Mouse (Mus musculus) heart, adult 2 months (tissue): ENCODE measurements at regions not wholly inside any gene's neighbourhood (a gene's known extent, or its start where the extent isn't known, plus 50 kb on each side); places are given as distances from the start of the nearest gene placed in this dataset.

ENCODE experiments used
- DNase-seq, 2 experiments: peaks; one replicate each; pipeline ENCODE4 v3.0.0; 2021
- H3K27ac ChIP-seq: fragments of 200-600 bp; 2 replicates; pipeline ENCODE4 v1.8.1; 2022
- H3K27me3 ChIP-seq: fragments of 200-500 bp; 2 replicates; pipeline ENCODE4 v1.6.1; 2012; ENCODE audit warnings: mild to moderate bottlenecking, low read length, inconsistent platforms, mixed read lengths; ENCODE audit not compliant: control insufficient read depth, insufficient read depth
- H3K36me3 ChIP-seq: fragments of 200-500 bp; 2 replicates; pipeline ENCODE4 v1.6.1; 2012; ENCODE audit warnings: low read length, inconsistent platforms; ENCODE audit not compliant: control insufficient read depth, insufficient read depth
- H3K4me1 ChIP-seq: fragments of 200-500 bp; 2 replicates; pipeline ENCODE4 v1.6.1; 2011; ENCODE audit warnings: low read length; ENCODE audit not compliant: control insufficient read depth, insufficient read depth
- H3K4me3 ChIP-seq: fragments of 200-600 bp; 2 replicates; pipeline ENCODE4 v1.8.1; 2022
- H3K79me2 ChIP-seq: fragments of 200-500 bp; replicated peaks from 2 replicates; pipeline ENCODE4 v1.6.1; 2012; ENCODE audit warnings: mild to moderate bottlenecking, inconsistent platforms, low read length, moderate library complexity, mixed read lengths; ENCODE audit not compliant: control insufficient read depth, insufficient read depth
- H3K9ac ChIP-seq: fragments of 200-500 bp; 2 replicates; pipeline ENCODE4 v1.6.1; 2012; ENCODE audit warnings: low read depth, mild to moderate bottlenecking, control low read depth, inconsistent platforms, low read length, mixed read lengths
- CTCF ChIP-seq: fragments of 200-600 bp; IDR thresholded peaks from 2 replicates; pipeline ENCODE4 v1.8.1; 2022; ENCODE audit warnings: antibody characterized with exemption, mild to moderate bottlenecking, moderate library complexity
- EP300 ChIP-seq: fragments of 200-500 bp; IDR thresholded peaks from 2 replicates; pipeline ENCODE4 v1.6.1; 2011; ENCODE audit warnings: low read depth, low read length, control low read depth; ENCODE audit not compliant: insufficient read depth
- POLR2A ChIP-seq: fragments of 200-500 bp; IDR thresholded peaks from 2 replicates; pipeline ENCODE4 v1.6.1; 2011; ENCODE audit warnings: mild to moderate bottlenecking, low read depth, low read length, control low read depth; ENCODE audit not compliant: insufficient read depth
- WGBS: fragments of 180-500 bp; shearing (Covaris S2); methylation state at CpG from one replicate; pipeline ENCODE4 v1.1.7; 2018; 5-methylcytosine and 5-hydroxymethylcytosine counted together
- intact Hi-C: fragments of 180-260 bp; cut with DNase I; formaldehyde crosslinking; loops from one replicate; pipeline ENCODE4 v1.15.1; 2025

DNA sequence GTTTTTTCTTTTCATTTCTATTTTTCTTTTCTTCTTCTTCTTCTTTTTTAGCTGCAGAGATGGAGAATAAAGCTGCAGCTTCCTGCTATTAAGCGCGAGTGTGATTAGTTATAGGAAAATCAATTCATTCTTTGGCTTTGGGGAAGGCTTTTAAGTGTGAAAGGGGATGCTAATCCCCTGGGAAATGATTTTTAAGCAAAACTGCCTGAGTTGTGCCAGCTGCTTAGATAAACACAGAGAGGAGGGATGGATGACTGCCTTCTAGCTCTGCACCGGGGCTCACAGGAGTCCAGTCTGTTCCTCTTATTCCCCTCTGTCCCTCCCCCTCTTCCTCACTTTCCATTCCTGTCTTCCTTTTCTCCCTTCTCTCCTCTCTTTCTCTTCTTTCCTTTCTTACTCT, 306.8 kb upstream of the Rbfox1 start:
- intact Hi-C loops, result no loop called here
- Histone ChIP-seq H3K4me3 (no peak overlapping the region), H3K27me3 (no peaks in the 10 kb centered on the region), H3K4me1 (no peaks in the 10 kb centered on the region), H3K9ac (no peak overlapping the region), H3K27ac (no peak overlapping the region), H3K36me3 (no peaks in the 10 kb centered on the region), H3K79me2 (no peaks in the 10 kb centered on the region)
- TF ChIP-seq CTCF, result no peak
- no peak for TF ChIP-seq POLR2A
- TF ChIP-seq EP300, result no peak
- no peak for DNase-seq
- WGBS, result 83% methylated on average over 3 of the region's 3 CpGs

DNA sequence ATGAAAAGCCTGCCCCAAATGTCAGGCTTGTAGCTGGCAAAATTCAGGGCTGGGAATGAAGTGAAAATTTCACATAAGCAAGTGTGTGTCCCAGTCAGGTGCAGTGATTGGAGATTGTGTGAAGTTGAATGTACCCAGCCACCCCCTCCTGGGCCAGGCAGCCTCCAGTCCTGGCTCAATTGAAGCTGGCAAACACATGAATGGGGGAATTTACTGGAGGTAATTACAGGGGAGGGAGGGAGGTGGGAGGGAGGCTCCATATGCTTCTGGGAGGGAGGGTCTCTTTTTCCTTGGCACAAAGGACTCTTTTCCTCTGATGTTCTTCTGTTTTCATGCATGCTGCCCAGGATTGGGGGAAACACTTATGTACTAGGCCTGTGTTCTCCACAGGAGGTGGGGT, 312.4 kb upstream of the Rbfox1 start:
- Histone ChIP-seq H3K79me2 (no peaks in the 10 kb centered on the region), H3K27ac (no peak overlapping the region), H3K36me3 (no peaks in the 10 kb centered on the region), H3K4me3 (no peak overlapping the region), H3K4me1 (no peaks in the 10 kb centered on the region), H3K27me3 (no peaks in the 10 kb centered on the region), H3K9ac (no peak overlapping the region)
- no peak for DNase-seq
- intact Hi-C loops, result no loop called here
- TF ChIP-seq POLR2A, result no peak
- TF ChIP-seq CTCF, result no peak
- TF ChIP-seq EP300, result no peak

DNA sequence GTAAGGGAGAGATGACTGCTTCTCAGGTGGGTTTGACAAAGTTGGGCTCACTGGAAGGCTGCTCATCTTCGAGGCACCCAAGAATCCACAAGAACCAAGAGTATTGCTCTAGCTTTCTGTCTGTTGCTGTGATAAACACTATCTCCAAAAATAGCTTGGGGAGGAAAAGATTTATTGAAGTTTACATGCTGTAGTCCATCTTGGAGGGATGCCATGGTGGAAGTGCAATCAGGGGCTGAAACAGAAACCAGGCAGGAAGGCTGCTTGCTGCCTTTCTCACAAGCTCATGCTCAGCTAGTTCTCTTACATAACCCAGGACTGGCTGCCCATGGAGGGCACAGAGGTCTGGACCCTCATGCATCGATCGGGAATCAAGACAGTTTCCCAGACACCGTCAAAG, 314.5 kb upstream of the Rbfox1 start:
- Histone ChIP-seq H3K36me3 (no peaks in the 10 kb centered on the region), H3K27me3 (no peaks in the 10 kb centered on the region), H3K9ac (no peak overlapping the region), H3K4me3 (no peak overlapping the region), H3K79me2 (no peaks in the 10 kb centered on the region), H3K27ac (no peak overlapping the region), H3K4me1 (no peaks in the 10 kb centered on the region)
- intact Hi-C loops, result no loop called here
- TF ChIP-seq CTCF (no peak), EP300 (no peak), POLR2A (no peak)
- DNase-seq, result no peak
- 77% methylated on average over 4 of the region's 4 CpGs for WGBS

DNA sequence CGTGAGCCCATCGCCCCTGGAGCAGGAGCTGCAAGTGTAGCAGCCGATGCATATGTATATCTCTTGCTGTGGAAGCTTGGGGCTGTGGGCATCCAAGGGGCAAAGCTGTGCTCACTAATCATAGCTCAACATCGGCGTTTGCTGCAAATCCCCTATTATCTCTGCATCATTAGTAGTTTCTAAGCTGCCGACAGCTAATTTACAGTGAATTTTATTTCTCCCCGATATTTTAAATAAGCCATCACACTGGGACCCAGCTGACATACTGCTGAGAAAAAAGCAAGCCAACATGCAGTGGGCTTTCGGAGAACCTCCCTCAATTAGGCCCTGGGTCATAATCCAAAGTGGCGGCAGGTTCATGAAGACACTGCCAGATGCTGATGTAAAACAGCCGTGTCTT, 313.3 kb upstream of the Eef2kmt start:
- DNase-seq, result no peak
- intact Hi-C loops, result no loop called here
- Histone ChIP-seq H3K4me1 (no peaks in the 10 kb centered on the region), H3K4me3 (no peak overlapping the region), H3K36me3 (no peaks in the 10 kb centered on the region), H3K9ac (no peak overlapping the region), H3K27me3 (no peaks in the 10 kb centered on the region), H3K27ac (no peak overlapping the region), H3K79me2 (no peaks in the 10 kb centered on the region)
- 85% methylated on average over 10 of the region's 10 CpGs for WGBS
- TF ChIP-seq CTCF (no peak), POLR2A (no peak), EP300 (no peak)

DNA sequence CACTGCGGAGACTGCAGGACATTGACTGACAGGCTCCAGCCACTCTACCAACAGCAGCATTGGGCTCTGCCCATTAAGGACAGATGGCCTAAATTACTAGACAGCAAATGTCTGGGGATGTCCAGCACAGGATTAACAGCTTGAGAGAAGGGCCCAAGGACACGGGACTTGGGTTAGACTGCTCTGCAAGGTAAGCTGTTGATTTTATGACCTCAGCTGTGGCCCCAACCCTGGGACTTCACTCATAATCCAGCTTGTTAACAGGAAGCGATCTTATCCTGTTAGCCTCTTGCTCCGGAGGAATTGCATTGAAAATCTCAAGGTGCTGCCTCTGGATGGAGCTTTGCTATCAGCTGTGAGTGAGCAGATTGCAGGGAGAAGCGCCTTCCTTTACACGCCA, 293.2 kb upstream of the Eef2kmt start:
- 43% methylated on average over 6 of the region's 6 CpGs for WGBS
- H3K79me2 ChIP-seq, result no peaks in the 10 kb centered on the region

DNA sequence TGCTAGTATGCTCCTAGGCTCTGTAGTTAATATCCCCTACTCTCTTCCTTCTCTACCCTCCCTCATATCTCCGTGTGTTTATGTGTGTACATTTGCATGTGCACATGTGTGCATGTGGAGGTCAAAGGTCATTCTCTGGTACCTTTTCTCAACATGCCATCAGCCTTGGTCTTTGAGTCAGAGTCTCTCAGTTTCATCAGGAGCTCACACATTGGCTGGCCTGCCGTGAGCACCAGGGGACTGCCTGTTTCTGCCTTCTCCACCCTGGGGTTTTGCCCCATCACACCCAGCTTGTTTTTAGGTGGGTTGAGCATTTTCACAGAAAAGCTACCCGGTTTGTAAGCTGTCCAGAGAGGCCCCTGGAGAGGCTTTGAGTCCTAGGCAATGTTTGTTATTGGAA, 292.8 kb upstream of the Eef2kmt start:
- WGBS, result 65% methylated on average over 3 of the region's 3 CpGs
- Histone ChIP-seq H3K4me3 (no peak overlapping the region), H3K79me2 (no peaks in the 10 kb centered on the region), H3K9ac (no peak overlapping the region), H3K36me3 (no peaks in the 10 kb centered on the region), H3K4me1 (no peaks in the 10 kb centered on the region), H3K27ac (no peak overlapping the region), H3K27me3 (no peaks in the 10 kb centered on the region)
- intact Hi-C loops, result no loop called here
- DNase-seq, result no peak
- no peak for TF ChIP-seq POLR2A
- no peak for TF ChIP-seq EP300
- TF ChIP-seq CTCF, result no peak

More for the DNA sequence above, 293.2 kb upstream of the Eef2kmt start:
- Histone ChIP-seq H3K4me1 (no peaks in the 10 kb centered on the region), H3K9ac (no peak overlapping the region), H3K4me3 (no peak overlapping the region), H3K27me3 (no peaks in the 10 kb centered on the region), H3K27ac (no peak overlapping the region), H3K36me3 (no peaks in the 10 kb centered on the region)
- intact Hi-C loops, result no loop called here
- DNase-seq, result no peak
- TF ChIP-seq EP300 (no peak), CTCF (no peak), POLR2A (no peak)

DNA sequence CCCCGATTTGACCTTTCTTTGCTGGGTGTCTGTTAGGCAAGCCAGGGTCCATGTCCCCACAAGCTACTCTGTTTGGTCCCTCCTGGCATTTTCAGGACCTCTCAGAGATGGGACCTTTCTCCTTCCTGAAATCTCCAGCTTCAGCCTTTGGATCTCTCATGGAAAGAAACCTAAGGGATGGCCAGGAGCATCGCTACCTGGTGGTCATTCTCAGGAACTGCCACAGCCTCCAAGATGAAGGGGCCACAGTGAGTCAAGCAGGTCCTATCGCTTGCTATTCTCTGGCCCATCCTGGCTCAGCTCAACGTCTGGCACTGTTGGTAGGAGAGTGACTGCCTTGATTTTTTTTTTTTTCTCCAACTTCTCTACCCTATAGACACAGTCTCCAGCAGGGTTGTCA, 291.0 kb upstream of the Eef2kmt start:
- Histone ChIP-seq H3K27me3 (no peaks in the 10 kb centered on the region), H3K9ac (no peak overlapping the region), H3K79me2 (no peaks in the 10 kb centered on the region), H3K36me3 (no peaks in the 10 kb centered on the region), H3K4me1 (no peaks in the 10 kb centered on the region), H3K4me3 (no peak overlapping the region), H3K27ac (no peak overlapping the region)
- WGBS, result 53% methylated on average over 4 of the region's 4 CpGs
- intact Hi-C loops, result no loop called here
- DNase-seq, result no peak
- no peak for TF ChIP-seq CTCF
- TF ChIP-seq EP300, result no peak
- TF ChIP-seq POLR2A, result no peak
